Mouse (Mus musculus) left cerebral cortex, adult 11 months (tissue): ENCODE results near the gene Palm3.

Experiments
- DNase-seq: peaks from one replicate; pipeline ENCODE4 v3.0.0; 2022; ENCODE audit warnings: low spot score

Gene Palm3

GRCm38 (mm10) chr8:84067047-84067573 is 45.8 kb downstream of the Palm3 start:
- peak; percentile 89 for DNase-seq

GRCm38 (mm10) chr8:84067911-84068310 is 46.6 kb downstream of the Palm3 start:
- DNase-seq: no peak

DNA sequence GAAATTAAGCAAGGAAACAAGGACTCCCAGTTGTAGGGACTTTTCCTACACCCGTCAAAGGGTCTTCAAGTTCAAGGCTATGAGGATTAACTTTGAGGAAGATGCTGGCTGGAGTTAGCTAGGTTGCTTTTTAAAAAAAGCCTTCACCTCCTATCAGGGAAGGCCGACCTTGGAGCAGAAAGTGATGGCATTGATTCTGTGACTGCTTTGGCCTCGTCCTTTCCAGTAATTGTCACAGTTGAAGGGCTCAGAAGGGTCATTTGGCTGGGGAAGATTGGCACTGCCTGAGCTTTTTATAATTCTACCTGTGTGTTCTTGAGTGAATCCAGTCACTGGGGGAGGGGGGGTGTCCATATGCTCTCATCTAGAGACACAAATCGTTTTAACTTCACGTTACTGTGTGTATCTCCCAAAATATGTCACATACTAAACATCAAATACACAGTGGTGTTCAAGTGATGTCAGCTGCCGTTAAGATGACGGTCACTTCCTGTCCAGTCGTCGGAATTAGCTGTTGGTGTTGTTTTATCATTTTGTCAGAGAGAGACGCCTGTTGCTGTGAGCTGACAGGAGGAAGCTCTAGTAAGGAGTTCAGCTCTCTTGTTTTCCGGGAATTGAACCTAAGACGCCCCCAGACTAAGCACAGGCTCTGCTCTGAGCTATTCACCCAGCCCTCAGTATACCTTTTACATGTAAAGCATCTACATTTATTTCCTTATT is 47.2 kb downstream of the Palm3 start:
- no peak for DNase-seq

DNA sequence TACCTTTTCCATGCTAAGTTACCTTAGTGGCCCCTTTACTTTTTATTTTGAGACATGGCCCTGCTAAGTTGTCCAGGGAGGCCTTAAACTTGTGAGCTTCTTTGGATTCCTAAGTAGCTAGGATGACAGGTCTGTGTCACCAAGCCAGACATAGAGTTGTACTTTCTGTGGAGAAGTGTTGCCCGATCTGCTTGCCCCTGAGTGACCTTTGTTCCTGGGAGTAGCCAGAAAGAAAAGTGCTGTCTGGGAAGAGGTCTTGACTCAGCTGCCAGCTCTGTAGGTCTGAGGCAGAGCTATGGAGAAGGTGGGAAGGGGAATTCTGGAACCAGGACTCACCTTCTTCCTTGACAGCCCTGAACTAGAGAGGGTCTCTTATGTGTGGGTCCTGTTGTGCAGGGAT is 47.9 kb downstream of the Palm3 start:
- DNase-seq: no peak

GRCm38 (mm10) chr8:84069750-84070149 is 48.5 kb downstream of the Palm3 start:
- no peak for DNase-seq

DNA sequence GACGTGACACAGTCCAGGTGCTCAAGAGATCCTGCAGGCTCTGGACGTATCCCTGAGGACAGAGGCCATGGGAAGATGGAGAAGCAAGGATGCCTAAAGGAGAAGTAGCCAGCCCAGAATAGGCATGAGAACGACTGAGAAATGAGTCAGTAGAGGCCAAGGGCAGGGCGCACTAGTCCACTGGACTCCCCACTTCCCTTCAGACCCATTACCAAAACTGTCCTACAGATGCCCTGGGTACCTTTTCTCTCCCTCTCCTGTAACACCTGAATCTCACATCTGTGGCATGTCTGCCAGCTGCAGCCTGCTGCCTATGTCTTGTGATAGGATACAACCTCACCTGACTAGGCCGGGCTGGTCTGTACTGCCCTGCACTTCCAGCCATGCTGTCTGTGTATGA is 49.0 kb downstream of the Palm3 start:
- no peak for DNase-seq

GRCm38 (mm10) chr8:84070667-84071066 is 49.4 kb downstream of the Palm3 start:
- peak; percentile 33 for DNase-seq

DNA sequence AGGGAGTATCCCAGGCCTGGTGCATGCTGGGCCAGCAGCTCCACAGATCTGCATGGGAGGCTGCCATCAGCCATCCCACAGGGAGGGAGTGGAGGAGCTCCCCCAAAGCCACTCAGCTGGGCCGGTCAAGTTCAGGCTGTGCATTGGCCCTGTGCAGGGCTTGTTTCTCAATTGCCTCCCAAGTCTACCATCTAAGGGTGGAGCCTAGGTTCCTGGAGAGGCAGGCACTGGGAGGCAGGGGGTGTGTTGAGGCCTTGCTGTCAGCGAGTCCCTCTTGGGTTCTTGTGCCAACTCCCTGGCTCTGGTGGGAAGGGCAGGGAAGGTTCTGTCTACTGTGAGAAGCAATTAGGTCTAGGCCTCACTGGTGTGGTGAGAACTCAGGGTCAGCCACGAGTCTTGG is 50.6 kb downstream of the Palm3 start:
- DNase-seq: no peak

DNA sequence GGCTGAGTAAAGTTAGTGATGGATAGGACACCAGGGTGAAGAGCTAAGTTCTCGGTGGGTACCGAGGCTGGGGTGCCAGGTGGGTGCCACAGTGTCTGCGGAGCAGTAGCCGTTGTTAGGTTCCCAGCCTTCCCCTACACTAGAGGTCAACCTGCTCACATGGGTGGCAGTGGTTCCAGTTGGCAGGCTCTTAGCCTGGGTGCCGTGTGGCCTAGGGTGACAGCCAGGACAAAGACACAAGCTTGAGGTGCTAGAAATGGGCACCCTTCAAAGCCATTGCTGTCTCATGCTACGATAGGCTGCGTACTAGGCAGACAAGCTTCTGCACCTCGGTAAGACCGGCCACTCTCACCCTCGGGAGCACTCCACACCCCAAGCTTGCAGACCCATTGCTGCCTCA is 51.0 kb downstream of the Palm3 start:
- no peak for DNase-seq

GRCm38 (mm10) chr8:84073230-84073976 is 52.1 kb downstream of the Palm3 start:
- DNase-seq: peak; percentile 31

- DNase-seq: no peak
These were observed 55.1 kb downstream of the Palm3 start for GRCm38 (mm10) chr8:84076412-84076811.

DNA sequence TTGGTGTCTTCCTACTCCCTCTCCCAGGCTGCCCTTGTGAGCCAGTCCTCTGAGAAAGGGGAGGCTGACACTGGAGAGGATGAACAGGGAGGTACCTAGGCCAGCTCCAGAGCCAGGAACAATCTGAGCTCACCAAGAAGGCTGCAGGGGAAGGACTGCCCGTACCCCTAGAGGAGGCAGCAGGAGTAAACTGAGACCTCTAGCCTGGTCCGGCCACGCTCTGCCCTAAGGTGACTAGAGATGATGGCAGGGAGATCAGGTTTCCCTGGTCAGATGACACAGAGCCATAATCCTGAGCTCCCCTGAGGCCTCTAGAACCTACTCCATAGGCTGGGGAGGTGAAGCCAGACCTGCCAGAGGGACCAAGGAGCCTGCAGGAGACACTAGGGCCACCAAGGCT is 55.6 kb downstream of the Palm3 start:
- DNase-seq: no peak

DNA sequence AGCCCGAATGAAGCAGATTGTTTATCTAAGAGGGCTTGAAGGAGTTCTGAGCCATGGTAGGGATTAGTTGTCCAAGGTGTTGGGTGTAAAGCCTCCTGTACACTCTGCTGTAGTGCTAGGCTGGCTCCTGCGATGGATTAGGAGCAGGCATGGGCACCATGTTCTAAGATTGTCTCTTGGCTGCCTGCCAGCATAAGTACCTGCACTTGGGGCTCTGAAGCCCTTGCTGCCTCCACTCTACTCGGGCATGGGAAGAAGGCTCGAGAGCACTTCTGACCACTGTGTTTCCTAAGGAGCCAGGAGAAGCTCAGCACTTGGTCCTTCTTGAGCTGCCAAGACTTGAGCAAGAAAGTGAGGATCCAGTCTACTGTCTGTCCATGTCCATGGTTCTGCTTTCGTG is 57.9 kb downstream of the Palm3 start:
- DNase-seq: no peak
